8 mouse cellular contexts compared by ENCODE assay signal in the genomic region with DNA sequence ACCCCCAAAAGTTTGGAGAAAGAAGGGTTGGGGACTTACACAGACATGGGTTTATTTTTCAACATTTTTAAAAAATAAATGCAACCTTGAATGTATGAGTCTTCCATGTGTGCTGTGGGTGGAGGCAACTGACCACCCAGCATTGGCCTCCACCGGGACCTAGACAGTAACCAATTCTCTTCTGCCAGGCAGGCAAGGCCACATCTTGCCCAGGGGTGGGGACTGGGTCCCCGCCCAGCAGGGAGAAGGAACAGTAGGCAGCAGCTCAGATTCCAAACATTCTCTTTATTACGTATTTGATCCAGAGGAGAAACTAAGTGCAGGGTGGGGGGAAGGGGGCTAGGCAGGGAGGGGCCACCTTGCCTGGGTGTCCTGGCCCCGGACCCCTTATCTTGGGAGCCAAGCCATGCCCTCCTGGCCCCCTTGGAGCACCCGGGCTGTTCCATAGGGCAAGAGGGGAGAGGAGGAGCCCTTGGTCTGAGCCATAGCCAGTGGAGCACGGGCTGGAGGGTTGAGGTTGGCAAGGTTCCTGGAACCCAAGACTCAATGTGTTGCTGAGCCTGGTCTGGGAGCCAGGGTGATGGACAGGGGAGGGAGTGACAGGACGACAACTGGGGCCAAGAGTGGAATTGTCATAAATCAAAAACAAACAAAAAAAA. TPM values are rescaled to one million over a fixed set of nuclear protein-coding genes. Genes with fewer than 3 reads are reported as not detected.
A peak's percentile ranks its signal among the peaks of the same experiment; 100 is the strongest.
DNase-seq lines count a peak whose midpoint lies in the region; ATAC-seq and TF ChIP-seq lines count a peak whose summit lies in the region.

No protein-coding gene starts in this region.

- H3K27ac ChIP-seq in layer of hippocampus, adult 2 months, result peak overlapping the region; percentile 92
- peak overlapping the region; percentile 89 for H3K27ac ChIP-seq in forebrain, embryonic 14.5 days (ENCODE audit: low read depth, low read length)
- H3K27ac ChIP-seq in midbrain, embryonic 16.5 days (ENCODE audit: low read length), result peak overlapping the region; percentile 78; the same call in 1 of the 2 replicates

- H3K9me3 ChIP-seq in forebrain, embryonic 14.5 days (replicated peaks; ENCODE audit: control insufficient read depth, low read length), result no peaks in the 10 kb centered on the region
- H3K9me3 ChIP-seq in midbrain, embryonic 16.5 days (replicated peaks; ENCODE audit: control insufficient read depth, low read length, poor library complexity, severe bottlenecking), result no peaks in the 10 kb centered on the region

- peak overlapping the region; percentile 41; the same call in 1 of the 2 replicates for H3K9ac ChIP-seq in forebrain, embryonic 14.5 days (ENCODE audit: low read length)
- no peak overlapping the region for H3K9ac ChIP-seq in midbrain, embryonic 16.5 days (ENCODE audit: low read depth, low read length)

- intact Hi-C loops in left cerebral cortex, postnatal 14 days (cut with DNase I), result no loop called here

- whole genome bisulfite sequencing in forebrain, embryonic 14.5 days, result 45% methylated on average over 7 of the region's 7 CpGs
- 49% methylated on average over 7 of the region's 7 CpGs for WGBS in midbrain, embryonic 16.5 days

- TF ChIP-seq POLR2A in brain, embryonic 14.5 days (IDR thresholded peaks at IDR 0.05; ENCODE audit: borderline replicate concordance, extremely low read depth, insufficient read depth, insufficient read length, poor library complexity, severe bottlenecking), result no peak

- peaks cover 100% of the 10 kb centered on the region for H3K36me3 ChIP-seq in forebrain, embryonic 14.5 days (ENCODE audit: control insufficient read depth, insufficient read depth, low read length)
- H3K36me3 ChIP-seq in midbrain, embryonic 16.5 days (ENCODE audit: control insufficient read depth, insufficient read depth, low read length), result peaks cover 24% of the 10 kb centered on the region

- H3K4me2 ChIP-seq in forebrain, embryonic 14.5 days (ENCODE audit: low read length), result peak overlapping the region; percentile 21; the same call in 1 of the 2 replicates
- H3K4me2 ChIP-seq in midbrain, embryonic 16.5 days (ENCODE audit: low read length), result no peak overlapping the region

- no peak for ATAC-seq in forebrain, embryonic 14.5 days
- ATAC-seq in midbrain, embryonic 16.5 days, result no peak

- no peak for TF ChIP-seq CTCF in layer of hippocampus, adult 2 months (conservative IDR thresholded peaks at IDR 0.05)
- TF ChIP-seq CTCF in brain, embryonic 14.5 days (IDR thresholded peaks at IDR 0.05; ENCODE audit: borderline replicate concordance, extremely low read depth, insufficient read depth, insufficient read length), result no peak

- H3K4me3 ChIP-seq in layer of hippocampus, adult 2 months, result no peak overlapping the region
- H3K4me3 ChIP-seq in forebrain, embryonic 14.5 days (ENCODE audit: low read depth, low read length), result no peak overlapping the region
- no peak overlapping the region for H3K4me3 ChIP-seq in midbrain, embryonic 16.5 days (ENCODE audit: low read depth, low read length)

- H3K4me1 ChIP-seq in forebrain, embryonic 14.5 days (ENCODE audit: control insufficient read depth, insufficient read depth, low read length), result peaks cover 40% of the 10 kb centered on the region
- peaks cover 22% of the 10 kb centered on the region for H3K4me1 ChIP-seq in midbrain, embryonic 16.5 days (ENCODE audit: control insufficient read depth, insufficient read depth, low read length)

- no peak for DNase-seq in layer of hippocampus, adult 2 months (ENCODE audit: low spot score in 2 of 2)
- no peak for DNase-seq in layer of hippocampus, adult 9-11 months
- DNase-seq in brain, embryonic 14.5 days (ENCODE audit: low read depth), result peak; percentile 70
- DNase-seq in forebrain, embryonic 14.5 days (ENCODE audit: low spot score), result peak; percentile 61
- no peak for DNase-seq in natural killer cell, adult 2 months (ENCODE audit: low spot score in 2 of 2)
- DNase-seq in right cerebral cortex, postnatal 25 days, result no peak
- no peak for DNase-seq in left cerebral cortex, postnatal 14 days (ENCODE audit: low spot score in 2 of 2)

- H3K27me3 ChIP-seq in forebrain, embryonic 14.5 days (replicated peaks; ENCODE audit: control insufficient read depth, insufficient read depth, low read length), result no peaks in the 10 kb centered on the region
- H3K27me3 ChIP-seq in midbrain, embryonic 16.5 days (ENCODE audit: control insufficient read depth, insufficient read depth, low read depth, low read length), result no peaks in the 10 kb centered on the region

RNA-seq across cellular contexts. Expression of a gene that starts 8.1 kb away (rescaled TPM):
- 10 to 100 TPM; 17.0 to 18.2 TPM for total RNA-seq in layer of hippocampus, adult 2 months (2021)
- polyA plus RNA-seq in brain, embryonic 14.5 days (2012; rRNA removed), result 134 and 211 TPM in 2 replicates
- polyA plus RNA-seq in forebrain, embryonic 14.5 days (2014; fragmentation: Nextera tagmentation; extraction: Ambion mirVana), result 36.2 and 36.6 TPM in 2 replicates
- polyA plus RNA-seq in midbrain, embryonic 16.5 days (2015; fragmentation: Nextera tagmentation; extraction: Ambion mirVana), result 17.9 and 20.1 TPM in 2 replicates
- total RNA-seq in left cerebral cortex, postnatal 14 days (2021), result 10 to 100 TPM; 15.7 to 16.3 TPM

RNA-seq across cellular contexts. Expression of a gene that starts 34.3 kb away (rescaled TPM):
- 10 to 100 TPM; 34.2 to 38.1 TPM for total RNA-seq in layer of hippocampus, adult 2 months (2021)
- 74.8 and 79.2 TPM in 2 replicates for polyA plus RNA-seq in brain, embryonic 14.5 days (2012; rRNA removed)
- polyA plus RNA-seq in forebrain, embryonic 14.5 days (2014; fragmentation: Nextera tagmentation; extraction: Ambion mirVana), result 62.7 and 69.6 TPM in 2 replicates
- polyA plus RNA-seq in midbrain, embryonic 16.5 days (2015; fragmentation: Nextera tagmentation; extraction: Ambion mirVana), result 68.1 and 69.6 TPM in 2 replicates
- 10 to 100 TPM; 34.4 to 35.7 TPM for total RNA-seq in left cerebral cortex, postnatal 14 days (2021)

RNA-seq across cellular contexts. Expression of a gene that starts 57.8 kb away (rescaled TPM):
- 1,000 to 10,000 TPM in 1 of 2 experiments, 100 to 1,000 TPM in 1; 959 to 1,016 TPM for total RNA-seq in layer of hippocampus, adult 2 months (2021)
- 458 and 614 TPM in 2 replicates for polyA plus RNA-seq in brain, embryonic 14.5 days (2012; rRNA removed)
- 772 and 935 TPM in 2 replicates for polyA plus RNA-seq in forebrain, embryonic 14.5 days (2014; fragmentation: Nextera tagmentation; extraction: Ambion mirVana)
- polyA plus RNA-seq in midbrain, embryonic 16.5 days (2015; fragmentation: Nextera tagmentation; extraction: Ambion mirVana), result 837 and 884 TPM in 2 replicates
- 1,000 to 10,000 TPM; 1,118 to 1,183 TPM for total RNA-seq in left cerebral cortex, postnatal 14 days (2021)

Comparison
In these comparisons a context has a peak if more than half of its experiments do, and no peak if none do; other contexts are left out.
1. DNase-seq: peak in brain, embryonic 14.5 days (single experiment) and forebrain, embryonic 14.5 days (single experiment); none in layer of hippocampus, adult 2 months (0 of 2), layer of hippocampus, adult 9-11 months (single experiment), natural killer cell, adult 2 months (0 of 2), right cerebral cortex, postnatal 25 days (single experiment) and left cerebral cortex, postnatal 14 days (0 of 2).
2. Peak in every context shown above with its lines, with median percentiles within 50 percentile points of each other: H3K27ac ChIP-seq.